Mouse (Mus musculus) ovary, postnatal 14 days (tissue): ENCODE results near the gene Stard13.

Experiments used
- DNase-seq: peaks from one replicate; pipeline ENCODE4 v3.0.0; 2022; ENCODE audit warnings: low spot score

Stard13 gene

GRCm38 (mm10) chr5:151105054-151105971 lies 128.3 kb downstream of the Stard13 start:
- DNase-seq: no peak

GRCm38 (mm10) chr5:151104354-151105053 lies 129.1 kb downstream of the Stard13 start:
- no peak for DNase-seq

DNA sequence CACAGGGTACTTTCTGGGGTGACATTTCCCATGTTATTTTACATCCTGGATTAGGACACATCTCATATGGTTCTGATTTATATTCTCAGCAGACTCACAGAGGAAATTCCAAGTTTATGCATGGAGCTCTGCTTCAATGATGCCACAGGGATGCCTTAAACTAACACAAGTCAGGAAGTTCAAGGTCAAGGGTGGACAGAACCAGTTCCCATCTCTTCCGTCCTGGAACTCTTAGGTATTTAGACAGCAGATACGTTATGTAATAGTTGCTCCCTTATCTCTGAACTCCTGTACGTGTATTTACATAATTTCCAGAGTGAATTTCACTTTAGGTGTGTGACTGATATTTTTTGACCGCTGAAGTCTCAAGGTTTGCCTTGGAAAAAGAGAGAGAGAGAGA lies 130.4 kb downstream of the Stard13 start:
- DNase-seq: no peak

GRCm38 (mm10) chr5:151102262-151102661 lies 131.4 kb downstream of the Stard13 start:
- DNase-seq: no peak

- DNase-seq: no peak
Measured at GRCm38 (mm10) chr5:151096012-151096411, 137.6 kb downstream of the Stard13 start.

DNA sequence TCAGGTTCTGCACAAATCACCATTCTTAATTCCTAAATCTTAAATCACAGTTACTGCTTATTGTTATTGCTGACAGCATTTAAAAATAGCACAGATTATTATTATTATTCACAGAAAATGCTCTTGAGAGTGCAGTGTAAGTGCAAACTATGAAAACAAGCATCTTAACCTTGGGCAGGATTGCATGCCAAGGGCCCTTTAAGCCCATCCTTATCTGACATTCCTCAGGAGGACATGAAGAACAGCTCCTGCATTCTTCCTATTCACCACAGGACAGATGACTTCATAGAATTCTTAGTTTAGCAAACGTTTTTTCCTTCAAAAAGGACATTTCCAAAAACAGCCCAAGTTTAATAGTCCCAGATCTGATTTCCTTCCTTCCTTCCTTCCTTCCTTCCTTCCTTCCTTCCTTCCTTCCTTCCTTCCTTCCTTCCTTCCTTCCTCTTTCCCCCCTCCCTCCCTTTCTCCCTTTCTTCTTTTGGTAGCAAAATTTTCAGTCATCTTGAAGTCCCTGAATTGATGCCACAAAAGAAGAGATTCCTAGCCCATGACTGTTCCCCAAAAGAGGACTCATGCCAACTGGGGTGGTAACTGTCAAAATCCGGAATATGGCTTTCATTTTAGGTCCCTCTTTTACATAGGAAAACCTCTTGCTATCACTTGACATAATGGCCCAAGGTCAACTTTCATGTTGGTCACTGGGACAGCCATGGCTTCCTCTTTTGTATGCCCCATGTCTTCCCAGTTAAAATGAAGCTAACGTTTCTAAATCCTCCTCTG lies 140.6 kb downstream of the Stard13 start:
- DNase-seq: no peak

- DNase-seq: no peak
Measured at GRCm38 (mm10) chr5:151090996-151091395, 142.6 kb downstream of the Stard13 start.

DNA sequence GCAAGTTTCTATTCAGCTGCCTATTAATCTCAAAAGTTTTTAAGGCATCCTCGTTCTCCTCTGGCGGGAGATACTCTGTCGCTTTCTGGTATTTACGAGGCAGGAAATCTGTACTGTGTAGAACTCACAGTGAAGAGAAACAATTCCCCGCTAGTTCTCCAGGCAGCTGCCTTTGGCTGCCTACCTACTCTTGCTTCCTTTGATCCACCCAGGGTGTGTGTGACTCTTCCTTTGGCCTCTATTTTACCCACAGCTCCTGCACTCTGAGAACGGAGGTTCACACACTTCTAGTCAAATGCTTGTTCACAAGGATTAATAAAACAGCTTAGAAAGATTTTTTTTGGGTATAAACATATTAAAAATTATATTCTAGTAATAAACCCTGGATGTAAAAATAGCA lies 144.4 kb downstream of the Stard13 start:
- no peak for DNase-seq

GRCm38 (mm10) chr5:151086425-151087202 lies 147.0 kb downstream of the Stard13 start:
- DNase-seq: no peak

DNA sequence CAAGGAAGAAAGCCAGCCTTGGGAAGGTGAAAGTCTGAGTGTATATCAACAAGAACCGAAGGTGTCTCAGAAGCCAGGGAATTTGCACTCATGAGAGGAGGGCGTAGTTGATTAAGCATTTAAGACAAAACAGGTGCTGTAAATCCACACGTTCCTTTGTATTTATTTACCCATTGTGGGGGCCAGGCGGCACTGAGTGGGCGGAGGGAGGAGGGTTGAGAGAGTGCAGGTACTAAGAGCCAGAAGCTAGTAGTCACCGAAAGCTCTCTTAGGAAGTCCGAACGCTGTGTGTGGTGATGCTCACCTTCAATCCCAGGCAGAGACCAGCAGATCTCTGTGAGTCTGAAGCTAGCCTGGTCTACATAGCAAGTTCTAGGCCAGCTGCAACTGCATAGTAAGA lies 147.9 kb downstream of the Stard13 start:
- no peak for DNase-seq

GRCm38 (mm10) chr5:151080276-151080675 lies 153.4 kb downstream of the Stard13 start:
- DNase-seq: no peak

GRCm38 (mm10) chr5:151077953-151078352 lies 155.7 kb downstream of the Stard13 start:
- no peak for DNase-seq

DNA sequence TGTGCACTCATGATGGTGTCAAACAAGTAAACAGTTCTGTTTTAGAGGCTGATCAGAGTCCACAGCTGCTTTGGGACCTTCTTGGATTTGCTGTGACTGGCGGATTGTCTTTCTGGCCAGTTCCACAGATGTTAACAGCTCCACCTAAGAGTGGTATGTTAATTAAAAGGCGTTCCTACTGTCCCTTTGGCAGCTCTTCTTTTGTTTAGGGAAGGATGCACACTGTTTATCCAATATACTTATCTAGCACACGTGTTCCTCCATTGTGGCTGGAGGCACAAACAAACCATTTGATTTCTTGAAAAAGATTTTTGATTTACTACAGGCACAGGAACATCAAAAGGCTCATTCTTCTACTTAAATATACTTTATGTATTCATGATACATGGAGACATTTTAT lies 156.7 kb downstream of the Stard13 start:
- no peak for DNase-seq

DNA sequence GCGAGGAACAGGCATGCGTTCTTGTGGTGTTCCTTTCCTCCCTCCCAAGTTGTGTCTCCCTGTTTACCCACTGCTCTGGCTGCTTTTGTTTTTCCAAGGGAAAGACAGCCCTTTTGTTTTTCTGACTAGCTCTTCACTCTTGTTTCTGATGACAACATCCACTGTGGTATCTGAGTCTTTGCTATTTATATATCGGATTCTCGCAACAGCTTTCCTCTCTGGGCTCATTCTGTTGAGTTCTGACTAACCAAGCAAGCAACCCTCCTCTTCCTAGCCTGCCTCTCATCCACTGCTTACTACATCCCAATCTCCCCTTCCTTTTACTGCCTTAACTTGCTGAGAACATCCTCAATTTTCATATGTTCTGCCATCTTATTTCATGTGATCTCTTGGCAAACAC lies 159.4 kb downstream of the Stard13 start:
- no peak for DNase-seq

- DNase-seq: no peak
Measured at GRCm38 (mm10) chr5:151071430-151071829, 162.2 kb downstream of the Stard13 start.

GRCm38 (mm10) chr5:151070896-151071295 lies 162.7 kb downstream of the Stard13 start:
- DNase-seq: no peak

DNA sequence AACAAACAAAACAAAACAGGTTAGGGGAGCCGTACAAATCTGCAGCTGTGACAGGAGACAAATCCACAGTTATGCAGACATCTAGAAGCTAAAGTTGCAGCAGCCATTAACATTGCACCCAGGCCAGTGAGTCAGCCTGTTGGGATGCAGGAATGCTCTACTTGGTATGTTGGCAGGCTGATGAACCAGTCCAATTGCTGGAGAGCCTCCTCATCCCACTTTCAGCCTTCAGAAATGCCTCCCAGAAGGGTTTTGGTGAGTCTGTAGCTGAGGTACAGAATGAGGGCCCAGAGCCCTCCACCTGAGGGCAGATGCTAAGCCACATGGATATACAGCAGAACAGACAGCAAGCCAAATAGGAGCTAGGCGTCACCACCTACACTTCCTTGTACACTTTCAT lies 164.1 kb downstream of the Stard13 start:
- no peak for DNase-seq

DNA sequence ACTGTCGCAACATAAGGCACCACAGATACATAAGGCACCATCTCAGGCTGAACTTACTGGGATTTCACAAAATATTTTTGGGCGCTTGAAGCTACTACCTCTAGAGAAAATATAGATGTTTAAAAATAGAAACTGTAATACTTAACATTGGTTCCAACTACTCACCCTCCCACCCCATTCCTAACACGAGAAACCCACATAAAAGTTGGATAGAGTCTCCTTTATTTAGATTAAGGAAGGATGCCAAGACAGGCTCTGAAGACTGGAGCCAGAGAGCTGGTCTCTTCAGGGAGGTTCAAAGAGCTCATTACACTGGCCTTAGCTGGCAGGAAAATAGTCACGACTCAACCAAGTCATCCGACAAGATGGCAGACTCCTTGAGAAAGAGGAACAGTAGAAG lies 167.6 kb downstream of the Stard13 start:
- no peak for DNase-seq

DNA sequence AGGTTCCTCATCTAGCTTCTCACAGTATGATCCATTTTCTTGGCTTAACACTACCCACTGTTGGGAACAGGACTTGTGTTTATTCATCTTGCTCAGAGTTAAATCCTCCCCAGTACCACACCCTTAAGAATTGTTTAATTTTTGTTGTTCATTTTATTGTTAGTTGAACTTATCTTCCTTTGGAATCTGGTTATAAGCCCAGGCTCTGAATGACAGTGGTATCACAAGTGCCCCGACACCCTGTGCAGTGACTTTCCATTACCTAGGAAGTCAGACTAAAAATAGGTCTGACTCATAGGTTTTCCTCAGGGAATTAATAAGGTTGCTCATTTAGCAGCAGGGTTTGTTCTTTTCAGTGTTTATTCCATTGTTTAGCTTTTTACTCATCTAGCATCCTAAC lies 168.4 kb downstream of the Stard13 start:
- no peak for DNase-seq

DNA sequence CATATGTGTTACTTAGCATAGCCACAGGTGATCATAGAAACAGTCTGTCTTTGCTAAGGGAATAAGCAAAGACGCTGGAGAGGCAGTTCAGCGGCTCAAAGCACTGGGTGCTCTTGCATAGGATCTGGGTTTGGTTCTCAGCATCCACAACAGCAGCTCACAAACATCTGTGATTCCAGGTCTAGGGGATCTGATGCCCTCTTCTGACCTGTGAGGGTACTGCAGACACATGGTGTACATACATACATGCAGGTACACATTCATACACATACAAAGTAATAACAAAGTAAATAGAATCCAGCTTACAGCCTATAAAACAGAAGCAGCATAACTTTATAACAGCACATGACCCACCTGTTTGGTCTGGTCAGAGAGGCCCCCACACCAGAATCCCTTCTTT lies 171.7 kb downstream of the Stard13 start:
- DNase-seq: no peak

GRCm38 (mm10) chr5:151060476-151060875 lies 173.2 kb downstream of the Stard13 start:
- no peak for DNase-seq

DNA sequence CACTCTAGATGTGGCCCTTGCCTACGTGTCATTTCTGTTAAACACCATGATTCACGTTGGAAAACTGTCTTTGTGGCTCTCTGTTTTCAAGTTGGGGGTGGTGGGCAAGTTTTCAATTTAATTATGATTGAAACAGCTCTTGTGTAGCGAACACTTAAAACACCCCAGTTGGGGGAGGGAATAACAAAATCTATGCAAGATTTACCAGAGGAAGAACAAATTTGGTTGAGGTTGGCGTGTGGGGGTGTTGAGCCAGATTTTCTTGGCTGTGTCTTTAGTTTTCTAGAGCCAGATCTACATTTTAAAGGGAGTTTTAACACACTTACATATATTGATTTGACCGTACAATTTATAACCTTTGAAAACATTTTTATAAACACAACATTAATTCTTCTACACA lies 173.9 kb downstream of the Stard13 start:
- DNase-seq: no peak
